Comparison of ENCODE assay signal across 10 mouse cellular contexts in the genomic region with DNA sequence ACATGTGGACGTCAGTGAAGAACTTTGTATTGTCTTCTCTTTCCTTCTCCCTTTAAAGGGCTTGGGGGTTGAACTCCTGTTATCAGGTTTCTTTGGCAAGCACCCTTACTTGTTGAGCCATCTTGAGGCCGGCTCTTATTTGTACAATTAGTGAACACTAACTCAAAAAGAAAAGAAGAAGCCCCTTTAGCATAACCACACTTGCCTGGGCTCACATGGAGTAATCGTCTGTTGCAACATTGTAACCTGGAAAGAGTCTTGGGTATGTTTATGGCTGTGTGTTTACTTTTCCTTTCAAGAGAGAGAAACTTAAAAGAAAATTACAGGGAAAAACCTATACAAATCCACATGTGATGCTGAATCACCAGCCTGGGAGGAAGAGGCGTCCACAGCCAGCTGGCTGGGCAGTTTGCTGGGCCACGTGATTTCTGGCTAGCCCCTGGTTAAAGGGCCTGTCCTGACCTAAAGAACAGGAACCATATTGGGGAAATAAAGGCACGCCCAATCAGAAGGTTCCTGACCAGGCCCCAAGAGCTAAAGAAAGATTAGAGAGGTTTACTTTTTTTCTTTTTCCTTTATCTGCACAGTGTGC. TPM values are rescaled to one million over a fixed set of nuclear protein-coding genes. Genes with fewer than 3 reads are reported as not detected.
"Had no signal": no experiment of that assay in that cellular context is flagged by ENCODE, and none has a peak within 500 bp of the region (broad histone marks: within the 10 kb centered on the region; RNA-seq: fewer than 3 reads in every experiment).

No protein-coding gene starts in this region.

- H3K4me3 ChIP-seq: limb, embryonic 10.5 days; liver, embryonic 15.5 days; midbrain, embryonic 12.5 days had no signal

- H3K9ac ChIP-seq: liver, embryonic 15.5 days; midbrain, embryonic 12.5 days had no signal

- H3K9me3 ChIP-seq: liver, embryonic 15.5 days had no signal

- H3K27ac ChIP-seq: kidney, postnatal 0 days; limb, embryonic 10.5 days; liver, embryonic 15.5 days; midbrain, embryonic 12.5 days had no signal

- H3K4me2 ChIP-seq: liver, embryonic 15.5 days; midbrain, embryonic 12.5 days had no signal

- H3K27me3 ChIP-seq: liver, embryonic 15.5 days; midbrain, embryonic 12.5 days had no signal

- H3K4me1 ChIP-seq: limb, embryonic 10.5 days; midbrain, embryonic 12.5 days had no signal

- H3K36me3 ChIP-seq: liver, embryonic 15.5 days had no signal

- DNase-seq: kidney, adult 11 months; kidney, adult 9 months; right cerebral cortex, postnatal 14 days; thymus, postnatal 36 days had no signal

RNA-seq across cellular contexts. Expression of gene Cep295nl, which starts 30.1 kb away (rescaled TPM):
- polyA plus RNA-seq: large intestine, adult 2 months; liver, embryonic 15.5 days; small intestine, adult 2 months had no signal
